ENCODE assay signal across 8 mouse cellular contexts in genomic region chr19:4697721-4698120, GRCm38 (mm10). TPM values are rescaled to one million over a fixed set of nuclear protein-coding genes. Genes with fewer than 3 reads are reported as not detected.
DNase-seq lines count a peak whose midpoint lies in the region; ATAC-seq lines count a peak whose summit lies in the region.

No protein-coding gene starts in this region.

- no peaks in the 10 kb centered on the region for H3K9me3 ChIP-seq in heart, embryonic 14.5 days (ENCODE audit: control insufficient read depth, low read length)
- no peaks in the 10 kb centered on the region for H3K9me3 ChIP-seq in hindbrain, embryonic 11.5 days (ENCODE audit: control insufficient read depth, low read length)
- H3K9me3 ChIP-seq in midbrain, embryonic 11.5 days (ENCODE audit: control insufficient read depth, low read length) = no peaks in the 10 kb centered on the region

- 75% methylated on average over 9 of the region's 9 CpGs for WGBS in heart, embryonic 14.5 days
- 79% methylated on average over 9 of the region's 9 CpGs for WGBS in hindbrain, embryonic 11.5 days
- WGBS in midbrain, embryonic 11.5 days = 75% methylated on average over 9 of the region's 9 CpGs

- H3K4me2 ChIP-seq in heart, embryonic 14.5 days (ENCODE audit: low read length) = peak overlapping the region; percentile 88
- peak overlapping the region; percentile 84; the same call in 1 of the 2 replicates for H3K4me2 ChIP-seq in hindbrain, embryonic 11.5 days (replicated peaks; ENCODE audit: low read depth, low read length)
- H3K4me2 ChIP-seq in midbrain, embryonic 11.5 days = peak overlapping the region; percentile 77

- peak overlapping the region in 1 of 2 experiments; percentile 60; a peak in 2 of 4 replicates for H3K4me3 ChIP-seq in heart, embryonic 14.5 days (ENCODE audit: control insufficient read depth in 1 of 2, insufficient read depth in 1 of 2, low read depth in 1 of 2, low read length in 2 of 2)
- H3K4me3 ChIP-seq in hindbrain, embryonic 11.5 days (ENCODE audit: low read depth, low read length) = peak overlapping the region; percentile 49
- H3K4me3 ChIP-seq in midbrain, embryonic 11.5 days (ENCODE audit: low read depth, low read length) = peak overlapping the region; percentile 59

- peak overlapping the region; percentile 64; the same call in 1 of the 2 replicates for H3K9ac ChIP-seq in heart, embryonic 14.5 days (ENCODE audit: low read length)
- 0 out of 2 replicates have a peak overlapping the region, but pooled peaks have one; percentile 66 for H3K9ac ChIP-seq in hindbrain, embryonic 11.5 days (ENCODE audit: low read depth, low read length)
- peak overlapping the region; percentile 70 for H3K9ac ChIP-seq in midbrain, embryonic 11.5 days (ENCODE audit: low read length)

- H3K27ac ChIP-seq in heart, embryonic 14.5 days (replicated peaks in 1 of 2; ENCODE audit: control insufficient read depth in 1 of 2, insufficient read depth in 1 of 2, low read depth in 2 of 2, low read length in 2 of 2) = no peak overlapping the region
- no peak overlapping the region for H3K27ac ChIP-seq in hindbrain, embryonic 11.5 days (ENCODE audit: low read depth, low read length)
- no peak overlapping the region for H3K27ac ChIP-seq in midbrain, embryonic 11.5 days (ENCODE audit: low read depth, low read length)

- H3K27me3 ChIP-seq in heart, embryonic 14.5 days (ENCODE audit: control insufficient read depth, insufficient read depth, low read length) = peaks cover 67% of the 10 kb centered on the region
- H3K27me3 ChIP-seq in hindbrain, embryonic 11.5 days (ENCODE audit: control insufficient read depth, insufficient read depth, low read length) = peaks cover 16% of the 10 kb centered on the region
- peaks cover 30% of the 10 kb centered on the region for H3K27me3 ChIP-seq in midbrain, embryonic 11.5 days (ENCODE audit: control insufficient read depth, insufficient read depth, low read length)

- no peak for DNase-seq in heart, postnatal 25 days (ENCODE audit: low spot score)
- DNase-seq in cerebellum, adult 9-11 months = peak; percentile 68
- no peak for DNase-seq in hindbrain, embryonic 11.5 days (ENCODE audit: low spot score)
- peak; percentile 81 for DNase-seq in midbrain, embryonic 11.5 days (ENCODE audit: low spot score, missing footprints)
- DNase-seq in spleen, postnatal 10 days (ENCODE audit: low spot score in 2 of 2) = no peak
- DNase-seq in c-Kit-positive CD71-positive TER-119-positive erythroid progenitor cells, embryonic 14.5 days (ENCODE audit: low spot score) = no peak
- DNase-seq in gastrocnemius, postnatal 4 days (ENCODE audit: low spot score in 2 of 2) = no peak

- ATAC-seq in heart, embryonic 14.5 days (ENCODE audit: insufficient number of reproducible peaks, insufficient read depth, low FRiP score, low read depth) = no peak
- peak; percentile 30; the same call in 1 of the 2 replicates for ATAC-seq in hindbrain, embryonic 11.5 days (ENCODE audit: low FRiP score)
- peak; percentile 9; the same call in 1 of the 2 replicates for ATAC-seq in midbrain, embryonic 11.5 days (ENCODE audit: low FRiP score)

- intact Hi-C loops in heart, postnatal 25 days (cut with DNase I) = no loop called here

- peaks cover 2 to 4% of the 10 kb centered on the region in 2 experiments; a peak in 2 of 4 replicates for H3K4me1 ChIP-seq in heart, embryonic 14.5 days (ENCODE audit: control insufficient read depth in 2 of 2, insufficient read depth in 2 of 2, low read length in 2 of 2)
- H3K4me1 ChIP-seq in hindbrain, embryonic 11.5 days (replicated peaks; ENCODE audit: control insufficient read depth, insufficient read depth, low read length) = 0 out of 2 replicates have a peak, but pooled peaks cover 4% of the 10 kb centered on the region
- peaks cover 13% of the 10 kb centered on the region; the same call in 1 of the 2 replicates for H3K4me1 ChIP-seq in midbrain, embryonic 11.5 days (ENCODE audit: control insufficient read depth, insufficient read depth, low read length)

- no peaks in the 10 kb centered on the region for H3K36me3 ChIP-seq in heart, embryonic 14.5 days (ENCODE audit: control insufficient read depth, insufficient read depth, low read length)
- no peaks in the 10 kb centered on the region for H3K36me3 ChIP-seq in hindbrain, embryonic 11.5 days (ENCODE audit: control insufficient read depth, insufficient read depth, low read length)
- no peaks in the 10 kb centered on the region for H3K36me3 ChIP-seq in midbrain, embryonic 11.5 days (ENCODE audit: control insufficient read depth, insufficient read depth, low read length)

RNA-seq across cellular contexts. Expression of gene Gm960, which starts 0.7 kb away (rescaled TPM):
- 1.1 TPM in 2 replicates for polyA plus RNA-seq in heart, embryonic 14.5 days (2014; fragmentation: Nextera tagmentation; extraction: Ambion mirVana)
- total RNA-seq in heart, postnatal 25 days (2021) = not detected
- 2.7 and 4.9 TPM in 2 replicates for polyA plus RNA-seq in hindbrain, embryonic 11.5 days (2014; fragmentation: Nextera tagmentation; extraction: Ambion mirVana)
- 2.3 and 3.4 TPM in 2 replicates for polyA plus RNA-seq in midbrain, embryonic 11.5 days (2014; fragmentation: Nextera tagmentation; extraction: Ambion mirVana)
- total RNA-seq in gastrocnemius, postnatal 4 days (2021) = not detected

RNA-seq across cellular contexts. Expression of gene Sptbn2, which starts 13.2 kb away (rescaled TPM):
- 0.24 and 0.27 TPM in 2 replicates for polyA plus RNA-seq in heart, embryonic 14.5 days (2014; fragmentation: Nextera tagmentation; extraction: Ambion mirVana)
- under 1 TPM; 0.31 to 0.60 TPM for total RNA-seq in heart, postnatal 25 days (2021)
- polyA plus RNA-seq in hindbrain, embryonic 11.5 days (2014; fragmentation: Nextera tagmentation; extraction: Ambion mirVana) = 17.4 and 18.7 TPM in 2 replicates
- 13.4 and 14.0 TPM in 2 replicates for polyA plus RNA-seq in midbrain, embryonic 11.5 days (2014; fragmentation: Nextera tagmentation; extraction: Ambion mirVana)
- total RNA-seq in gastrocnemius, postnatal 4 days (2021) = under 1 TPM; 0.18 to 0.39 TPM

RNA-seq across cellular contexts. Expression of gene Rbm4b, which starts 58.6 kb away (rescaled TPM):
- polyA plus RNA-seq in heart, embryonic 14.5 days (2014; fragmentation: Nextera tagmentation; extraction: Ambion mirVana) = 34.1 and 35.2 TPM in 2 replicates
- total RNA-seq in heart, postnatal 25 days (2021) = 1 to 10 TPM; 6.7 to 7.4 TPM
- polyA plus RNA-seq in hindbrain, embryonic 11.5 days (2014; fragmentation: Nextera tagmentation; extraction: Ambion mirVana) = 146 and 154 TPM in 2 replicates
- 137 and 152 TPM in 2 replicates for polyA plus RNA-seq in midbrain, embryonic 11.5 days (2014; fragmentation: Nextera tagmentation; extraction: Ambion mirVana)
- total RNA-seq in gastrocnemius, postnatal 4 days (2021) = 1 to 10 TPM; 7.4 TPM

Comparison
In these comparisons a context has a peak if more than half of its experiments do, and no peak if none do; other contexts are left out.
1. DNase-seq: peak in cerebellum, adult 9-11 months (single experiment) and midbrain, embryonic 11.5 days (single experiment); none in heart, postnatal 25 days (single experiment), hindbrain, embryonic 11.5 days (single experiment), spleen, postnatal 10 days (0 of 2), c-Kit-positive CD71-positive TER-119-positive erythroid progenitor cells, embryonic 14.5 days (single experiment) and gastrocnemius, postnatal 4 days (0 of 2).
2. RNA of gene Sptbn2, which starts 13.2 kb away (polyA plus RNA-seq): 17.4 to 18.7 TPM in hindbrain, embryonic 11.5 days and 13.4 to 14.0 TPM in midbrain, embryonic 11.5 days; 0.24 to 0.27 TPM in heart, embryonic 14.5 days; every median in the first group is over 10 times any median in the second.
3. Peak in every context shown above with its lines, with median percentiles within 50 percentile points of each other: H3K4me2 ChIP-seq and H3K9ac ChIP-seq.